Mouse (Mus musculus): ENCODE results near the gene Cit. TPM values are rescaled to one million over a fixed set of nuclear protein-coding genes. Genes with fewer than 3 reads are reported as not detected.
A peak's percentile ranks its signal among the peaks of the same experiment; 100 is the strongest.

Gene Cit
- total RNA-seq, 2 experiments from 2014 or later, result 22.3 to 29.3 TPM

DNA sequence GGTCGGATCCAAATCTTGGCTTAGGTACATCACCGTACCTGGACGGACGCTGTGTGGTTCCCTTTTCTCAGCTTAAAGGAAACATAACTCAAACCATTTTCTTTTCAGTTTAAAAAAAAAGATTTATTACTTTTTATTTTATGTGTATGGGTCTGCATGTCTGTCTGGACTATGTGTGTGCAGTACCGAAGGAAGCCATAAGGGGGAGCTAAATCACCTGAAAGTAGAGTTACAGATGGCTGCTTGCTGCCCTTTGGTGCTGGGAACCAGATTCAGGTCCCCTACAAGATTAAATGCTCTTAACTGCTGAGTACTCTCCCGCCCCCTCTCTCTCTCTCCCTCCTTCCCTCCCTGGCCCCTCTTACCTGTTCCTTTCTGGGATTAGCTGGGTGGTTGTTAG lies 112.1 kb downstream of the Cit start:
- no peak for ATAC-seq (replicated peaks; ENCODE audit: poor library complexity)

DNA sequence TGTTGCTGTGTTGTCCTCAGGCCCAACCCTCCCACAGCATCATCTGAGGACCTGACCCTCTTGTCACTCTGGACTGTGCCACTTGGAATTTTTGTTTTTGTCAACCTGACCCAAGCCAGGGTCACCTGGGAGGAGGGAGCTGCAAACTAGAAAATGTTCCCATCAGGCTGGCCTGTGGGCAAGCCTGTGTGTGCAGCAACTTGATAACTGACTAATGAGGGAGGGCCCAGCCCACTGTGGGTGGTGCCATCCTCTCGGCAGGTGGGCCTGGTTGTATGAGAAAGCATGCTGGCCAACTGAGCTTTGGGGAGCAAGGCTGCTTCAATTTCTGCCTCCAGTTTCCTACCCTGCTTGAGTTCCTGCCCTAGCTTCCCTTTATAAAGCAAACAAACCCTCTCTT lies 113.3 kb downstream of the Cit start:
- ATAC-seq (replicated peaks; ENCODE audit: poor library complexity), result peak; percentile 92

DNA sequence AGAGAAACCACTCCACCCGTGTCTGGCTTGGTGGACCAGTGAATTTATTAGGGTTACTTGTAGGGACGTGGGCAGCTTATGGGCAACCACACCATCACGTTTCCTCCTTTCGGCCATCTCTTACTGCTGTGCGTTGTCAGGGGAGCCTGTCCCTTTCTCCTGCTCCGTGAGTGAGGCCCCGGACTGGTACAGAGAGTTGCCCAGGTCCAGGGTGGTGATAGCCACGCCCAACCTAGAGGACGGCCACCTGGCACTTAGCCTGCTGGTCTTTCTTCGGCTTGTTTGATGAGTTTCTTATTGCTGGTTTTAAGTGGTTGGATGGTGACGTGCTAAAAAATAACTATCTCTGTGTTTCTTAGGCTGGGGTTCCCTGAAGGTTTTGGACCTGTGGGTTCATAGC lies 113.7 kb downstream of the Cit start:
- no peak for ATAC-seq (replicated peaks; ENCODE audit: poor library complexity)

DNA sequence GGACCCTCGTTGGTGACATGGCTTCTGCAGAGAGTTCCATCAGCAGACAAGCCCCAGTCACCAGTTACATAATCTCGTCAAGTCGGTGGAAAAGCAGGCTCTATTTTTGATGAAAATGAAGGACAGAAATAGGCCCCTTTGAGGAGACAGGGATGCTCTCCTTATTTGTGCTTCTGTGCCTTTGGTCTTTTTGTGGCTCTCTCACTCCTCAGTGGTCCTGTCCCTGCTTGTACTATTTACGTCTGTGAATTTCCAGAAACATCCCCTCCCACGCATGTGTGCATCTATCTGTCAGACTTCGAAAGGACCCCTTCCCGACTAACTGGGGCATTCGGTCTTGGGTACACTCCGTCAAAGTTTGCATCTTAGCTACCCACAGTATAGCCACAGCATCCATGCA lies 116.7 kb downstream of the Cit start:
- ATAC-seq (replicated peaks; ENCODE audit: poor library complexity), result no peak

DNA sequence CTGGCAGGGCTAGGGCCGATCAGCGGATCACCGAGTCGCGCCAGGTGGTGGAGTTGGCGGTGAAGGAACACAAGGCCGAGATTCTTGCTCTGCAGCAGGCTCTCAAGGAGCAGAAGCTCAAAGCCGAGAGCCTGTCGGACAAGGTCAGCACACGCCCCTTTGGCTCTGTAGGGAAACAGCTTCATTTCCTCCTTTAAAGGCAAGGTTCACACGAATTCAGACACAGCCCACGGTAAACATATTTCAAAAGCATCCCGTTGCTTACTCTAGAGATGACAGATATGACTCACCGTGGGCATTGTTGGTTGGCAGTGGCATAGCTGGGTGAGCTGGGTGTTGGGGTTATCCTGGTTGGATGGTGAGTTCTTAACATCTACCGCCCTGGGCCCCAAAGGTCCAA lies 126.2 kb downstream of the Cit start:
- no peak for ATAC-seq (replicated peaks; ENCODE audit: poor library complexity)

DNA sequence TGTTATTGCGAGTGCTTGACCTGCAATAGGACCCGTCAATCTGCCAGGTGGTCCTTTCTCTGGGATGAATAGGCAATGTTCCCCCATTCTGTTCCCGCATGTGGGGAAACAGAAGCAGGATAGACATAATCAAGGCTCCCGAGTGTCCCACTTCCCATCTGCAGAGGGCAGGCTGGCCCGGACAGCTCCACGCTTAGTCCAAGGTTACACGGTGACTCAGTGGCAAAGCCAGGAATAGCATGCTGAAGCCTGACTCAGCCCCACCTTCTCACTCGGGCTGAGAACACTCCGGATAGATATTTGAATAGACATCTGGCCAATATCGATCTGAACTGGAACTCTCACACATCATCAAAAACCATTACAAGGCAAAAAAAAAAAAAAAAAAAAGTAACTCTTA lies 130.6 kb downstream of the Cit start:
- no peak for ATAC-seq (replicated peaks; ENCODE audit: poor library complexity)

DNA sequence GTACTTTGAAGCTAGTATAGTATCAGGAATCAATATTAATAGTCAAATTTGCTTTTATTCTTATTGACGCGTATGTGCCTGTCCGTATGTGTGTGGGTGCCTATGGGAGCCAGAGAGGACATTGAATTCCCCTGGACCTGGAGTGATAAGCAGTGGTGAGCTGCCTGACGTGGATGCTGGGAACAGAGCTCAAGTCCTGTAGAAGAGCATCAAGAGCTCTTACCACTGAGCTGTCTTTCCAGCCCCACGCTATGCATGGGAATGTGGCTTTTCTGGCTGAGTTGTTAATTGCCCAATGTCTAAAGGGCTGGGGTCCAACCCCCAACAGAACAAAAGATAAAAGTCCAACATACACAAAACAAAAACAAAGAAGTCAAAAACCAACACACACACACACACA lies 131.4 kb downstream of the Cit start:
- ATAC-seq (replicated peaks; ENCODE audit: poor library complexity), result no peak

DNA sequence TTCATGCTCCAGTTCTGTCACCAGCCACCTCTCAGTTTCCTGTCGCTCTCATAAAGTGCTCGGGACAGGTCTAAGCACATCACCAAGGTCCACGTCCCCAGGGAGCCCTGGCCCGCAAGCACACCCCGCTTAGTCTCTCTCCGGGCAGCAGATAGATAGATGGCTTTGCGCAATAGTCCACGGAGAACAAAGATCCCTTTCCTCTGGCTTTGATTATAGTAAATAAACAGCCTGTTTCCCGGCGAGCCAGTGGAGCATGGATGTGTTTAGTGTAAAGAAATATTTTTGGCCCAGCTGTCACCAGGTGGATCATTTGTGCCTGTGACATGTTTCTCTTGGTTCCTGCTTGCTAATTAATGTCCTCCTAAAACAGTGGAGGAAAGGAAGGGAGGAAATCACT lies 132.2 kb downstream of the Cit start:
- no peak for ATAC-seq (replicated peaks; ENCODE audit: poor library complexity)

DNA sequence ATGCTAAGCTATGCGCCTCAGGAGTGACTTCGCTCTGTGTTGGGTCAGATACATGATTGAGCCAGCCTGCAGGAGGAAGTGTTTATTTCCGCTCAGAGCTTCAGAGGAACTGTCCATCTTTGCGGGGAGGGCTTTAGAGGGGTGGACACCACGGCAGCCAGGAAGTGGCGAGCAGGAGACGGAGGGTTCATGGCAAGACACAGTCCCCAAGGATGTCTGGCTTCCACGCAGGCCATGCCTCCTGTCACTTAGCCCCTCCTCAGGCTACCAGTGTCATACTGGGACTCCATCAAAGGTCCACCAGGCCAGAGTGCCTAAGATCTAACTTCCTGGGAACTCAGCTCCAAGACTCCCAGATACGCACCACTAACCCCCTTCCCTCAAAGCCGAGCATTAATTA lies 132.7 kb downstream of the Cit start:
- peak; percentile 79 for ATAC-seq (replicated peaks; ENCODE audit: poor library complexity)

DNA sequence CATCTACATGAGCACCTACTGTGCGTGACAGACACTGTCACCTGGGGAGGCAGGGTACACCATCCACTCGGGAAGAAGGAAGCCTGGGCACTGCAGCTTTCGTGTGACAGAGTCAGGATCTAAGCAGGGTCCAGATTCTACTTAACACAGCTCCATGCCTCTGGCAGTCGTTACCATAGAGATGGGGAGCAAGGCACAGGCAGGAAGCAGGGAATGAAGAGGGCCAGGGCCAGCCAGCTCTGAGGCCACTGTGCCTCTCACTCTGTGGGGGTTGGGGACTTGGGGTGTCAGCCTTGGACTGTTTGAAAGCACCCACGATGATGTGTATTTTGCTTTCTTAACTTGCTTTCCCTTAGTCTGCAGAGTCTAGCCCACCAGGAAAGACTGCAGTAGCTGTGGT lies 133.2 kb downstream of the Cit start:
- ATAC-seq (replicated peaks; ENCODE audit: poor library complexity), result no peak

DNA sequence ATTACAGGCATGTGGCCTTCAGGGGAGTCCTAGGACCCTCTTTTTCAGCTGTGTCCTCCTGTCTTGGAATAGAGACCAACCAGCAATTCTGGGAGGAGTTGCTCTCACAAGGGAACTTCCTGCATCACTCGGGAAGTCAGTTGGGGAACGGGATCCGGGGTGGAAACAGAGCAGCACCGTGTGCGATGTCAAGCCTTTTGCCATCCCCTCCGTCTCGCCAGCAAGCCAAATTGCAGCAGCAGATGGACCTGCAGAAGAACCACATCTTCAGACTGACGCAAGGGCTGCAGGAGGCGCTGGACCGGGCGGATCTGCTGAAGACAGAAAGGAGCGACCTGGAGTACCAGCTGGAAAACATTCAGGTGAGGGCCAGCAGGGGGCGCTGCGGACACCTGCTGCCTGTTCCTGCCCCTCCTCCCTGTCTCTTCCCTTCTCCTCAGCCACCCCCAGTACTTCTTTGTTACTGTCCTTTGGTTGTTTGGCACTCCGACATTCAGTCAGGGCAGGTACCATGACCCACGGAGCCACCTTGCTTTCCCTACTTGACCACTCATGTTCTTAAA lies 134.1 kb downstream of the Cit start:
- ATAC-seq (replicated peaks; ENCODE audit: poor library complexity), result peak; percentile 58

DNA sequence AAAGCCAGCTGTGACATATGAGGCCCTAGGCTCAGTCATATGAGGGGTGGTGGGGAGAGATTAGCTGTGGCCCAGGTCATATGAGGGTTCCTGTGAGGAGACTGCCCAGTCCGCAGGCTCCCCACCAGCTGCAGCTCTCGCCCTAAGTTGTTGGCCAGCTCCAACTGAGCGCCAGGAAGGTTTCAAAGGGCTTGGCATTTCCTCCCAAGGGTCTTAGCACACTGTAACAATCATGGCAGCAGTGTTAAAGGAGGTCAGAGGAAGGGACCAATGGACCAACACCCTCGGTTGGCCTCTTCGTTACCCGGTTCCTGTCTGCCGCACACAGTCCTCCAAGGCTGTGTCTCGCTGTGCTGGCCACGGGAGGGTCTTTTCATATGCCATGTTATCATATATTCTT lies 135.5 kb downstream of the Cit start:
- no peak for ATAC-seq (replicated peaks; ENCODE audit: poor library complexity)

DNA sequence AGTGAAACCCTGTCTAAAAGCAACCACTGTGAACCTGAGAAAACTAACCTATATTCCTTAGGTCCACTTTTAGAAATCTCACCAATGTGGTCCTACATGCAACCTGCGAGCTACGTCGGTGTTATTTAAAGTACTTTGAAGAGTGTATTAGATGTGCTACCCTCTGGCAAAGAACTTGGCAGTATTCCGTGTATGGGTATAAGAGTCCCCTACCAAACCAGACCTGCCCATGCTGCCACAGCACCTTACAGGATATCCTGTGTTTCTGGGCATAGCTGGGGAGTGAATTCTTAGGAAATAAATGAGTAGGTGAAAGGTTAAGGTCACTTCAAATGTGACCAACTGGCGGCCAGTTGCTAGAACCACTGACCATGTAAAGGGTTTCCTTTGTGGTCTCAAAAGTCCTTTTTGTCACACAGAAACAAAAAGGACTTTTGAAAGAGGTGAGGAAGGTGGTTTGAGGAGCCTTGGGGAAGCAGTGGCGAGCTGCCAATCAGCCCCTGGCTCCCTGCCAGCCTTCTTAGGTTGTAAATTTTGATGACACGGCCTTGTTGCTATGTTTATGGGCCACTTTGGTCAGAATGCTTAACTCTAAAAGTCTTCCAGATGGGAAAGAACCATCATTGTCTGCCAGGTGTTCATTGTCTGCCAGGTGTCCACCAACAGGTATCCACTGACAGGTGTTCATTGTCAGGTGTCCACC lies 137.7 kb downstream of the Cit start:
- no peak for ATAC-seq (replicated peaks; ENCODE audit: poor library complexity)

DNA sequence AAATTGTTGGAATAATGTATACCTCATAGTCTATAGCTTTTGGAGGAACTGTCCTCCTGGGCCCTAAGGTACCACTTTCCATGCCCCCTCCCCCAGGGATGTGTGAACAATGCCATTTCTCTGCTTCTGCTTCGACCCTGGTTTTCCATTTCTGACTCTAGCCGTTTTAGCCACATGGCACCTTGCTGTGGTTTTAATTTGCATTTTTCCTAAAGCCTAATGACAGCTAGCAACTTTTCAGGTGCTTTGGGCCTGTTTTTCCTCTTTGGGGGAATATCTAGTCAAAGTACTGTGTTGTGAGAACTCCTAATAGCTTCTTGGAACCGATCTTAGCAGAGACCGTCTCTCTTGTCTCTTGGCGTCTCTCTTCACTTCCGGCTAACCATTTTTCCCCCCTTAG lies 139.3 kb downstream of the Cit start:
- ATAC-seq (replicated peaks; ENCODE audit: poor library complexity), result no peak

DNA sequence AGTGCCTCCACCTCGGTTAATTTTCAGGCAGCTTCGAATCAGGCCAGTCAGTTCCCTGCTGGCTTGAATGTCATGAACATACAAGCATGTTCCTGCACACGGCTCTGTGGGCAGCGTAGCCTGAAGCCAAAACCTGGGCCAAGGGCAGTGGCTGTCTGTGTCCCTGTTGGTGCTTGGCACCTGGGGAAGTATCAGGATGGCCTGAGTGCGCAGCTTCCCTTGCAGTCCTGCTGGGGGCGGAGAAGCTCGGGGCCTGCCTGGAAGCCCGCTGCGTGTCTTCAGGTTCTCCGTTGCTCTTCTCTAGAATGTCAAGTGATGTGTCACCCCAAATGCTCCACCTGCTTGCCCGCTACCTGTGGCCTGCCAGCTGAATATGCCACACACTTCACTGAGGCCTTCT lies 140.0 kb downstream of the Cit start:
- no peak for ATAC-seq (replicated peaks; ENCODE audit: poor library complexity)

DNA sequence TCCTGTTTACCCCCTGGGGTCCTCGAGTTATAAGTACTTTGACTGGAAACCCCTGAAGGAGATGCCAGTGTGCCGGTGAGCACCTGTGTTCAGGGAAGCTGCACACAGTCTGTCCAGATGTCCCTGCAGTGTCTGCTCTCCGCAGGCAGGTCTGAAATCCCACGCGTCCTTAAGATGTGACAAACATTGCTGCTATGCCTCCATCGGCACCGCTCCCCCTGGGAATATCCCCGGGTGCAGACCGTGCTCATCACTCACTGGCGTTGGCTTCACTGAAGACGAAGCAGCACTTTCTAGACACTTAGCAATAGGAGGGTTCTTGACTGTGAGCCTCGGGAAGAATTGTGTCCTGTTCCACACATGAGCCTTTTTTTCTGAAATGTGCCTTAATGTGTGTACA lies 142.2 kb downstream of the Cit start:
- no peak for ATAC-seq (replicated peaks; ENCODE audit: poor library complexity)

DNA sequence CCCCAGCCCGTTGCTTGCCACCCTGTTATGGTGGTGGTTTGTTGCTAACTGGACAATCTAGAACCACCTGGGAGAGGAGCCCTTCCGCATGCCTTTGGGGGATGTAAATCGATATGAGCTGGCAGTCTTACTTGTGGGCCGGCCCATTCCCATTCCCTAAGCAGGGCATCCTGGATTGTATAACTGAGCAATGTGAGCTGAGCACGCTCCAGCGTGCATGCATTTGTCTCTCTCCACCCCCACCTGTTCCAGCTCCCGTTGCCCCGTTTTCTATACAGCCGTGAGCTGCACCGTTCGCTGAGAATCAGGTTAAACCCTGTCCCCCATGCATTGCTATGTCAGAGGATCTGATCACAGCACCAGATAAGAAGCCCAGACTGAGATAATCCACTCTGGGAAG lies 146.6 kb downstream of the Cit start:
- no peak for ATAC-seq (replicated peaks; ENCODE audit: poor library complexity)

DNA sequence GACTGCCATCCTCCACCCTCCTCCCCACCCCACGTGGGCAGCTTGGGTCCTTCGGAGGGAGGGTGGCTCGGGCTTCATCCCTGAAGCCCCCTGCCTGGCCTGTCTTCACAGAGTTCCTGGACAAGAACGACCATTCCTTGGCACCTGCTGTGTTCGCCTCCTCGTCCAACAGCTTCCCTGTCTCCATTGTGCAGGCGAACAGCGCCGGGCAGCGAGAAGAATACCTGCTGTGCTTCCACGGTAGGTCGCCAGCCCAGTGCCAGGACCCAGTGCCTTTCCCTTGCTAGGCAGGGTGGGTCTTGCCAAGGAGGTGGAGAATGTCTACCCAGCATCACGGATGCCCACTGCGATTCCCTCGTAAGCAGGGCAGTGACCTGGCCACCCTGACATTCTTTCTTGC lies 149.0 kb downstream of the Cit start:
- no peak for ATAC-seq (replicated peaks; ENCODE audit: poor library complexity)

DNA sequence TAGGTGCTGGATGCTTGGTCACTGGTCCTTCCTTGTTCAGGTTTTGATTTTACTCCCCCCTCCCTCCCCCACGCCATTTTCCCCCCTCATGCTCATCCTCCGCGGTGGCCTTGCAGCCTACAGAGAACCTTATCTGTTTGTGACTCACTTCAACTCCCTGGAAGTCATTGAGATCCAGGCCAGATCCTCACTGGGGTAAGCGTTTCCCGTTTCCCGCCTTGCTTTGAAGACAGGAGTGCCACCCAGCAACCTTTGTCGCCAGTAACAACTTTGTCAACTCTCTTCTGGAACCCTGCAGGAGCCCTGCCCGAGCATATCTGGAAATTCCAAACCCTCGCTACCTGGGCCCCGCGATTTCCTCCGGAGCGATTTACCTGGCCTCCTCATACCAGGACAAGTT lies 152.3 kb downstream of the Cit start:
- ATAC-seq (replicated peaks; ENCODE audit: poor library complexity), result no peak

DNA sequence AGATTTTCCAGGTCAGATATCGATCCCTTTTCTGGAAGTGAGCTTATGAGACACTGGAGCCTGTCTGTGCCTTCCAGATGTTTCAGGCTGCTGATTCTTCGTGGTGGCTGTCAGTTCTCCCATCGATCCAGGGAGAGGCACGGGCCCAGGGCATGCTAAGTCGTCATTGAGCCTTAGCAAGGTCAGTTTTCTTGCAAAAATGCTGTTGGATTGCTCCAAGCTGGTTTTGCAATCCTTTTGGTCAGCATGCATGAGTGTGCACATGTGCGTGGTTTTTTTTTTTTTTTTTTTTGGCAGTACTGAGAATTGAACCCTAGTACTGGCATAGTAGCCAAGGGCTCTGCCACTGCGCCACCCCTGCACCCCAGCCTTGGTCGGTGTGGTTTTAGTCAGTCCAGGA lies 158.1 kb downstream of the Cit start:
- ATAC-seq (replicated peaks; ENCODE audit: poor library complexity), result peak; percentile 65

DNA sequence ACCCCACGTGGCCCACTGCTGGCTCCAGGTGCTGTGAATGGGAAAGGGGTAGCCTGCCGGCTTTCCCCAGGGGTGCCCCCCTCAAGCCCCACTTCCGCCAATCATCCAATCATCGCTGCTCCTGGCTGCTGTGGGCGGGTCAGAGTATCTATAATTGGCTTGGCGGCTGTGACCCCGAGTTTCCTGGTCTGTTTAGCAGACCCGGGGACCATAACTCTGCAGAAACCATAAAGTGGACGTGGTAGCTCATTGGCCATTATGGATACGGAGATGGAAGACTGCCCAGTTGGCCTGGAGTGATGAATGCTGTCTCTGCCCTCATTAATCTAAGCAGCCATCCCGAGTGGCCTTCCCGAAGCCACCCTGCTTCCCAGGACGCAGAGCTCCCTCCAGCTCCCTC lies 158.7 kb downstream of the Cit start:
- ATAC-seq (replicated peaks; ENCODE audit: poor library complexity), result no peak

DNA sequence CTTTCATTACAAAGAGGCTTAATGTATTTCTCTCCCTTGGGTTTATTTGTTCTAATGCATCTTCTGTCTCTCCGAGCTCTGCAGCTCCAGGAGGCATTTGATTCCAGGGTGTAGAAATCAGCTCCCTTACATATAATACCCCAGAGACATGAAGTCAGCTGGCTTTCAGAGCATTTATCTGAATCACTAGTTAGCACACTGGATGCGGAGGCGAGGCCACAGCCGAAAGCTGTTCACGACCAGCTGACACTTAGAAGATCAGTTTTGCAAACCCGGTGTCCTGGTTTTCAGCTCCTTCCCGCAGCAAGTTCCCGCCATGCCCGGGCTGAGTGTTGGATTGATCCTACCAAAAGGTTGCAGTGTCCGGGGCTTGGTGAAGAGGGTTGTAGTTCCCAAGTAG lies 159.2 kb downstream of the Cit start:
- ATAC-seq (replicated peaks; ENCODE audit: poor library complexity), result no peak
